Mouse (Mus musculus) lung, embryonic 14.5 days (tissue): ENCODE measurements around the gene Trmt2a. TPM values are rescaled to one million over a fixed set of nuclear protein-coding genes. Genes with fewer than 3 reads are reported as not detected.
A peak's percentile ranks its signal among the peaks of the same experiment; 100 is the strongest.

Source experiments
- ATAC-seq: fragments of 200-750 bp; cut with Nextera tagmentation; 2 replicates; pipeline ENCODE4 v1.8.0; 2017; ENCODE audit warnings: mild to moderate bottlenecking, moderate TSS enrichment, moderate library complexity; ENCODE audit not compliant: insufficient read depth
- DNase-seq: peaks from one replicate; pipeline ENCODE4 v3.0.0-alpha.2; 2015
- H3K27ac ChIP-seq: fragments of 300-500 bp; sonication (generic); 2 replicates; pipeline ENCODE4 v1.5.1; 2014; ENCODE audit warnings: low read depth, mild to moderate bottlenecking, moderate library complexity
- H3K27me3 ChIP-seq: fragments of 300-500 bp; sonication (generic); 2 replicates; pipeline ENCODE4 v1.6.1; 2014; ENCODE audit warnings: low read length, control low read depth; ENCODE audit not compliant: insufficient read depth
- H3K36me3 ChIP-seq: fragments of 300-500 bp; sonication (generic); 2 replicates; pipeline ENCODE4 v1.6.1; 2014; ENCODE audit warnings: control low read depth; ENCODE audit not compliant: insufficient read depth
- H3K4me1 ChIP-seq: fragments of 300-500 bp; sonication (generic); 2 replicates; pipeline ENCODE4 v1.6.1; 2014; ENCODE audit warnings: antibody characterized with exemption, control low read depth; ENCODE audit not compliant: insufficient read depth
- H3K4me2 ChIP-seq: fragments of 300-500 bp; sonication (generic); 2 replicates; pipeline ENCODE4 v1.6.1; 2014; ENCODE audit warnings: mild to moderate bottlenecking
- H3K4me3 ChIP-seq: fragments of 300-500 bp; sonication (generic); 2 replicates; pipeline ENCODE4 v1.5.1; 2014; ENCODE audit warnings: low read depth, low read length
- H3K9ac ChIP-seq: fragments of 300-500 bp; sonication (generic); 2 replicates; pipeline ENCODE4 v1.6.1; 2014
- H3K9me3 ChIP-seq: fragments of 300-500 bp; sonication (generic); 2 replicates; pipeline ENCODE4 v1.6.1; 2016; ENCODE audit warnings: low read depth, low read length, control low read depth
- CTCF ChIP-seq: IDR thresholded peaks from 2 replicates; pipeline ENCODE4 v1.5.1; 2016; ENCODE audit warnings: antibody characterized with exemption, low read depth
- WGBS: fragments of 180-500 bp; shearing (Covaris S2); extraction: QIAGEN DNeasy Blood & Tissue Kit; methylation state at CpG from one replicate; pipeline ENCODE4 v1.1.7; 2014; 5-methylcytosine and 5-hydroxymethylcytosine counted together
- polyA plus RNA-seq: library from polyadenylated mRNA; unstranded; fragments of >200 nt; fragmentation: Nextera tagmentation; extraction: Ambion mirVana; gene quantifications from 2 replicates; pipeline ENCODE4 v1.2.1, GENCODE M21; 2014

The Trmt2a gene
- polyA plus RNA-seq = 74.1 and 81.3 TPM in 2 replicates

GRCm38 (mm10) chr16:18248433-18249363, at the start of gene Trmt2a, which contains the start of gene Ranbp1:
Gene Trmt2a (plus strand): TSS chr16:18248679.
Gene Ranbp1 (minus strand): TSS chr16:18248732.
- WGBS = under 1% methylated on average over 102 of the region's 102 CpGs
- H3K27me3 ChIP-seq = no peaks in the 10 kb centered on the region
- H3K4me2 ChIP-seq = peak within 1 kb of the TSS; percentile 80
- peak within 1 kb of the TSS; percentile 97 for H3K4me3 ChIP-seq
- ATAC-seq = peak; percentile 96
- H3K4me1 ChIP-seq = peaks cover 12% of the 10 kb centered on the region; the same call in 1 of the 2 replicates
- H3K9me3 ChIP-seq = no peaks in the 10 kb centered on the region
- peak; percentile 100 for DNase-seq
- peak within 1 kb of the TSS; percentile 91 for H3K27ac ChIP-seq
- peak within 1 kb of the TSS; percentile 95 for H3K9ac ChIP-seq
- TF ChIP-seq CTCF = no peak; the same call in none of the 2 replicates
- peaks cover 68% of the 10 kb centered on the region for H3K36me3 ChIP-seq

- Histone ChIP-seq H3K4me1 (no peaks in the 10 kb centered on the region), H3K4me3 (no peak overlapping the region), H3K27me3 (no peaks in the 10 kb centered on the region), H3K27ac (no peak overlapping the region), H3K9ac (no peak overlapping the region), H3K9me3 (no peaks in the 10 kb centered on the region), H3K36me3 (no peaks in the 10 kb centered on the region), H3K4me2 (no peak overlapping the region)
- WGBS = 72% methylated on average over 2 of the region's 2 CpGs
- no peak for DNase-seq
- no peak for ATAC-seq
- no peak for TF ChIP-seq CTCF
Measured at GRCm38 (mm10) chr16:18200062-18200461, 48.4 kb upstream of the Trmt2a start.

DNA sequence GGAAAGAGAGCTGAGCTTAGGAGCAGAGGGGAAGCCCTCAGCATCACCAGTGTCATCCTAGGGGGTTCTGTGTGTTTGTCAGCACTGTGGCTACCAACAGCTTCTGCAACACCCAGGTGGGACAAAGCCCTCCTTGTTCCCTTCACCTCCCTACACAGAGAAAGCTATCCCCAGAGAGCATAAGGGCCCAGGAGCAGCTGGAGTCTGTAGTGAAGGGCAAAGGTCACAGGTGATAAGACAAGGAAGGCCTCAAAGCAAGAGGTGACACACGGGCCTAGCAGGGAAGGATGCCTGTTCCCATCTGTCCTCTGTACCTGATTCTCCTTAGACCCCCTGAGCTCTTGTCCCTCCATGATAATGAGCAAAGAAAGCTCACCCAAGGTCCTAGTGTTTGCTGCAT, 46.9 kb upstream of the Trmt2a start:
- DNase-seq (no peak), ATAC-seq (no peak)
- Histone ChIP-seq H3K9ac (no peak overlapping the region), H3K36me3 (no peaks in the 10 kb centered on the region), H3K4me3 (no peak overlapping the region), H3K4me1 (no peaks in the 10 kb centered on the region), H3K27ac (no peak overlapping the region), H3K27me3 (no peaks in the 10 kb centered on the region), H3K9me3 (no peaks in the 10 kb centered on the region), H3K4me2 (no peak overlapping the region)
- no peak for TF ChIP-seq CTCF
- WGBS = 12% methylated on average over 1 of the region's 1 CpGs

- WGBS = 82% methylated on average over 1 of the region's 1 CpGs
- Histone ChIP-seq H3K9ac (no peak overlapping the region), H3K4me2 (no peak overlapping the region), H3K4me3 (no peak overlapping the region), H3K4me1 (no peaks in the 10 kb centered on the region), H3K27me3 (no peaks in the 10 kb centered on the region), H3K9me3 (no peaks in the 10 kb centered on the region), H3K36me3 (no peaks in the 10 kb centered on the region), H3K27ac (no peak overlapping the region)
- DNase-seq (no peak), ATAC-seq (no peak)
- no peak for TF ChIP-seq CTCF
Measured at GRCm38 (mm10) chr16:18202061-18202460, 46.4 kb upstream of the Trmt2a start.

DNA sequence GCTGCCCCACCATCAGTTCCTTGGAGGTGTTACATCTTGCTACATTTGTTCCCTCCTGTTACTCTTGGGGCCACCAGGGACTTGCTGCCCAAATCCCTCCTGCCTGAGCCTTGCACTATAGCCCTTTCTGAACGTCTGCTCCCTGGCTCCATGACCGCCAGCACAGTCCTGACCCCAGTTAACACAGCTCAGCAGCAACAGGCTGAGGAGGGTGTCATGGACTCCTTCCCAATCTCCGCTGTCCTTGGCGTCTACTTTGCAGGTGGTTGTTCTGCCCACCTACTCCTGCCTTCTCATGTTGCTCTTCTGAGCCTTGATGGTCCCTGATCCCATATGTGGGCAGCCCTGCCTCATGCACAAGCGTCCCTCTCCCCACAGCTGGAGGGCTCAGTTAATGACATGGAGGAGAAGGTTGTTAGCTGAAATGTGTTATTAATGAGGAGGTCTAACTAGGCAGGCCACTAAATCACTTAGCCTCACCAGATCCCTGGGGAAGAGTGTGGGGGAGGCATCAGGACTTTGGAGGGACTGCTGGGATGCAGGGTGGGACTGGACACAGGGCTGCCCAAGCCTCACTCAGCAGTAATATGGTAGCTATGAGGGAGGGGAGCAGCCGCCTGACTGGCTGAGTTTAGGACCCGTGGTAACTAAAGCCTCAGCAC, 44.9 kb upstream of the Trmt2a start:
- H3K4me2 ChIP-seq = no peak overlapping the region
- H3K4me3 ChIP-seq = no peak overlapping the region
- H3K9ac ChIP-seq = no peak overlapping the region
- no peak for ATAC-seq
- H3K27me3 ChIP-seq = no peaks in the 10 kb centered on the region
- WGBS = 52% methylated on average over 7 of the region's 7 CpGs
- H3K9me3 ChIP-seq = no peaks in the 10 kb centered on the region
- DNase-seq = no peak
- TF ChIP-seq CTCF = no peak
- no peak overlapping the region for H3K27ac ChIP-seq
- no peaks in the 10 kb centered on the region for H3K4me1 ChIP-seq
- H3K36me3 ChIP-seq = no peaks in the 10 kb centered on the region

- no peaks in the 10 kb centered on the region for H3K4me1 ChIP-seq
- no peaks in the 10 kb centered on the region for H3K9me3 ChIP-seq
- 17% methylated on average over 8 of the region's 8 CpGs for WGBS
- no peak overlapping the region for H3K27ac ChIP-seq
- peak; percentile 80 for DNase-seq
- ATAC-seq = no peak
- H3K27me3 ChIP-seq = no peaks in the 10 kb centered on the region; the same call in 1 of the 2 replicates
- no peak overlapping the region for H3K9ac ChIP-seq
- no peaks in the 10 kb centered on the region for H3K36me3 ChIP-seq
- no peak overlapping the region for H3K4me2 ChIP-seq
- TF ChIP-seq CTCF = peak; percentile 88
- no peak overlapping the region for H3K4me3 ChIP-seq
Measured at GRCm38 (mm10) chr16:18210701-18211416, 37.6 kb upstream of the Trmt2a start.
